Mouse (Mus musculus) stomach, postnatal 0 days (tissue): ENCODE measurements around the gene Meis1. TPM values are rescaled to one million over a fixed set of nuclear protein-coding genes. Genes with fewer than 3 reads are reported as not detected.

Experiments used
- ATAC-seq: fragments of 200-750 bp; cut with Nextera tagmentation; 2 replicates; pipeline ENCODE4 v1.8.0; 2017; ENCODE audit not compliant: low FRiP score, low TSS enrichment
- DNase-seq: peaks from one replicate; pipeline ENCODE4 v3.0.0-alpha.2; 2016; ENCODE audit warnings: low spot score
- H3K27ac ChIP-seq: fragments of 300-500 bp; sonication (generic); replicated peaks from 2 replicates; pipeline ENCODE4 v1.5.1; 2014; ENCODE audit warnings: mild to moderate bottlenecking, control low read depth
- H3K27me3 ChIP-seq: fragments of 300-500 bp; sonication (generic); 2 replicates; pipeline ENCODE4 v1.6.1; 2014; ENCODE audit warnings: low read length; ENCODE audit not compliant: control insufficient read depth, insufficient read depth
- H3K36me3 ChIP-seq: fragments of 300-500 bp; sonication (generic); 2 replicates; pipeline ENCODE4 v1.6.1; 2014; ENCODE audit warnings: low read length, mixed read lengths; ENCODE audit not compliant: control insufficient read depth, insufficient read depth
- H3K4me1 ChIP-seq: fragments of 300-500 bp; sonication (generic); replicated peaks from 2 replicates; pipeline ENCODE4 v1.6.1; 2014; ENCODE audit warnings: antibody characterized with exemption; ENCODE audit not compliant: control insufficient read depth, insufficient read depth
- H3K4me2 ChIP-seq: fragments of 300-500 bp; sonication (generic); replicated peaks from 2 replicates; pipeline ENCODE4 v1.6.1; 2014; ENCODE audit warnings: low read depth, mild to moderate bottlenecking, control low read depth, moderate library complexity
- H3K4me3 ChIP-seq: fragments of 300-500 bp; sonication (generic); 2 replicates; pipeline ENCODE4 v1.5.1; 2014; ENCODE audit warnings: low read depth, low read length, control low read depth
- H3K9ac ChIP-seq: fragments of 300-500 bp; sonication (generic); 2 replicates; pipeline ENCODE4 v1.6.1; 2014; ENCODE audit warnings: mild to moderate bottlenecking, low read length, control low read depth, mixed read lengths
- H3K9me3 ChIP-seq: fragments of 300-500 bp; sonication (generic); 2 replicates; pipeline ENCODE4 v1.6.1; 2016; ENCODE audit warnings: low read length; ENCODE audit not compliant: control insufficient read depth
- CTCF ChIP-seq: IDR thresholded peaks from 2 replicates; pipeline ENCODE4 v1.5.1; 2016; ENCODE audit warnings: antibody characterized with exemption, low read depth, mild to moderate bottlenecking, moderate library complexity
- EP300 ChIP-seq: optimal IDR thresholded peaks from 2 replicates; pipeline ENCODE3; 2016; ENCODE audit warnings: antibody characterized with exemption
- WGBS: fragments of 180-500 bp; shearing (Covaris S2); extraction: QIAGEN DNeasy Blood & Tissue Kit; methylation state at CpG from one replicate; pipeline ENCODE4 v1.1.7; 2014; 5-methylcytosine and 5-hydroxymethylcytosine counted together
- polyA plus RNA-seq: library from polyadenylated mRNA; unstranded; fragments of >200 nt; fragmentation: Nextera tagmentation; extraction: Ambion mirVana; gene quantifications from 2 replicates; pipeline ENCODE4 v1.2.1, GENCODE M21; 2015

Meis1 gene
- polyA plus RNA-seq, 1 experiment from 2014 or later, result 48.5 TPM

DNA sequence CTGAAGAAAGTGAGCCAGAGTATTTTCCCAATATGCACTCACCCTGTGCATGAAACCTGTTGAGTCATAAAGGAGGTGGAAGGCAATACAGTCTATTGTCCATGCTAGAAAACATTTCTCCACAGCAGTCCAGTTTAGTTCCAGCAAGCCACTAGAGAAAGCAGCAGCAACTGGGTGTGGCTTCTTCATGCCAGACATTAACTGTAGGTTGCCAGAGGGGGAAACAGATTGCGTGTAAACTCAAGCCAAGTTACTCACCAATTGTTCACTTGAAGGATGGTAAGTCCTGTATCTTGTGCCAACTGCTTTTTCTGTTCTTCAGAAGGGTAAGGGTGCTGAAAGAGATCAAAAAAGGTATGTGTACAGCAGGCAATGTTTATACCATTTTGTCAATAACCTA, 113.4 kb downstream of the Meis1 start:
- no peak overlapping the region for H3K4me3 ChIP-seq
- H3K9me3 ChIP-seq, result no peaks in the 10 kb centered on the region
- no peak for DNase-seq
- no peak overlapping the region for H3K27ac ChIP-seq
- TF ChIP-seq EP300 (no peak), CTCF (no peak)
- WGBS, result 41% methylated on average over 1 of the region's 1 CpGs
- no peak overlapping the region for H3K9ac ChIP-seq
- no peaks in the 10 kb centered on the region for H3K27me3 ChIP-seq
- no peaks in the 10 kb centered on the region for H3K36me3 ChIP-seq
- no peaks in the 10 kb centered on the region for H3K4me1 ChIP-seq
- H3K4me2 ChIP-seq, result no peak overlapping the region
- ATAC-seq, result no peak

DNA sequence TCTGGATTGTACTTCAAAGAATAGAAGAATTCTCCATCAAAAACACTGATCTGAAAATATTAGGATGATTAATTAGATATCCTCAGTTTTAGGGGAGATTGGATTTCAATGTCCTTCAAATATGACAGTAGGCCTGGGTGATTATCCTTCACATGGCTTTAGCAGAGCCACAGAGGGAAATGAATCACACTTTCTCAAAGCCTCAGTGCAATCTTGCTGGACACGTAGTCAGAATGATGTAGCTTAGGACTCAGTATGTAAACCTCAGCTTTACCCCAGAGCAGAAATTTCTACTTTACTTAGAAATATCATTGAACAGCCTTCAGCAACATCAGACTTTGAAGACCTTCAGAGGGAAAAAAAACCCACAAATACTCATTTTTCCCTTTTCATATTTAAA, 113.9 kb downstream of the Meis1 start:
- Histone ChIP-seq H3K9me3 (no peaks in the 10 kb centered on the region), H3K4me1 (no peaks in the 10 kb centered on the region; the same call in 1 of the 2 replicates), H3K4me3 (no peak overlapping the region), H3K27me3 (no peaks in the 10 kb centered on the region), H3K9ac (no peak overlapping the region), H3K27ac (no peak overlapping the region), H3K4me2 (no peak overlapping the region), H3K36me3 (no peaks in the 10 kb centered on the region)
- 62% methylated on average over 1 of the region's 1 CpGs for WGBS
- ATAC-seq (no peak), DNase-seq (no peak)
- TF ChIP-seq EP300 (no peak), CTCF (no peak)

DNA sequence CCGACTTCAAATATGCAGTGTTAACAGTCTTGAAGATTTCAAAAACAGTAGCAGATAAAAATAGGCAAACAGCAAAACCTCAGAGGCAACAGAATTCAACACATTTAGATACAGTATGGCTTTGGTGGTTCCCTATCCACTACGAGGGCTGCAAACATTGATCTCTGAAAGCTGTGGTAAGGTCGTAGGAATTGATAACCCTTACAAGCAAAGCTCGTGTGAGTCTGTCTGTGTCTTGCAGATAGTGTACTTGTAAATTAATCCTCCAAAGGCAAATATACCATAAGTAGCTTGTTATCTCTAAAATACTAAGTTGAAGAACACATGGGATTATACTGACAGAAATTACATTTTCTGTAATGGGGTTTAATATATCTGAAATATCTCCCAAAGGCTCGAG, 114.5 kb downstream of the Meis1 start:
- TF ChIP-seq EP300 (no peak), CTCF (no peak)
- Histone ChIP-seq H3K36me3 (no peaks in the 10 kb centered on the region), H3K9ac (no peak overlapping the region), H3K4me2 (no peak overlapping the region), H3K27ac (no peak overlapping the region), H3K9me3 (no peaks in the 10 kb centered on the region), H3K27me3 (no peaks in the 10 kb centered on the region), H3K4me3 (no peak overlapping the region), H3K4me1 (peaks cover 2% of the 10 kb centered on the region; the same call in 1 of the 2 replicates)
- DNase-seq, result no peak
- 51% methylated on average over 5 of the region's 5 CpGs for WGBS
- no peak for ATAC-seq

DNA sequence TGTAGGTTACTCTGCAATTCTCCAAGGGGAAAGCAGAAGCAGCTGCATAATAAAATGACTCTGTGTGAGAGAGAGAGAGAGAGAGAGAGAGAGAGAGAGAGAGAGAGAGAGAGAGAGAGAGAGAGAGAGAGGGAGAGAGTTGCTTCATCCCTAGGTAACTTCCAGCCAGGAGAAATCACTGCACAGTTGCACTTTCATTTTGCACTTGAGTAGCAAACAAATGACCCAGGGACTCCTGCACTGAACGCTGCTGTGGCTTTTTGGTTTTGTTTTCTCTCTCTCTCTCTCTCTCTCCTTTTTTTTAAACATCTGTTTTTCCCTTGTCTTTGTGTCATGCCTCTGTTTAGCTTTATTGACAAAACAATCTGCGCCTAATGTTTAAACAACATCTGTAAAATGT, 118.3 kb downstream of the Meis1 start:
- no peaks in the 10 kb centered on the region for H3K36me3 ChIP-seq
- 17% methylated on average over 2 of the region's 2 CpGs for WGBS

DNA sequence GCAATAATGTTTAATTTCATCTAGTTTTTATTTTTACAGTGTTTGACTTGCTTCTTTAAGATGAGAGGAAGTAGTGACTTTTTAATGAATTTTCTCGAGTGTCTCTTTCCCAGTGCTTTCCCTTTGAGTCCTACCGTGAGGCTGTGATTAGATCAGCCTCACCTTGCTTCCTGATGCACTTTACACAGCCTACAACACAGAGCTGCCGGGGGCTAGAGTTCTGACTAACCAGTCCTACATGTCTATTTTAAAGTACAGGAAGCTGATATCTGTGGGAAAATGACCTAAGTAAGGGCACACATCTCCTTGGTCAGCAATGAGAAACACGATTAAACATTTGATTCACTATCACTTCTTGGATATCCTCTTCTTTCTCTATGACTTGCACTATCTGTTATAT, 119.9 kb downstream of the Meis1 start:
- peak overlapping the region; percentile 73; the same call in 1 of the 2 replicates for H3K27ac ChIP-seq
- TF ChIP-seq CTCF, result no peak
- no peak for TF ChIP-seq EP300

More for the DNA sequence above, 118.3 kb downstream of the Meis1 start:
- H3K4me1 ChIP-seq, result peaks cover 5% of the 10 kb centered on the region
- TF ChIP-seq EP300, result no peak
- no peak for TF ChIP-seq CTCF
- ATAC-seq (no peak), DNase-seq (no peak)
- H3K4me2 ChIP-seq, result no peak overlapping the region; the same call in 1 of the 2 replicates
- no peaks in the 10 kb centered on the region for H3K27me3 ChIP-seq
- H3K9ac ChIP-seq, result no peak overlapping the region
- no peaks in the 10 kb centered on the region for H3K9me3 ChIP-seq
- H3K27ac ChIP-seq, result no peak overlapping the region; the same call in 1 of the 2 replicates
- H3K4me3 ChIP-seq, result no peak overlapping the region

DNA sequence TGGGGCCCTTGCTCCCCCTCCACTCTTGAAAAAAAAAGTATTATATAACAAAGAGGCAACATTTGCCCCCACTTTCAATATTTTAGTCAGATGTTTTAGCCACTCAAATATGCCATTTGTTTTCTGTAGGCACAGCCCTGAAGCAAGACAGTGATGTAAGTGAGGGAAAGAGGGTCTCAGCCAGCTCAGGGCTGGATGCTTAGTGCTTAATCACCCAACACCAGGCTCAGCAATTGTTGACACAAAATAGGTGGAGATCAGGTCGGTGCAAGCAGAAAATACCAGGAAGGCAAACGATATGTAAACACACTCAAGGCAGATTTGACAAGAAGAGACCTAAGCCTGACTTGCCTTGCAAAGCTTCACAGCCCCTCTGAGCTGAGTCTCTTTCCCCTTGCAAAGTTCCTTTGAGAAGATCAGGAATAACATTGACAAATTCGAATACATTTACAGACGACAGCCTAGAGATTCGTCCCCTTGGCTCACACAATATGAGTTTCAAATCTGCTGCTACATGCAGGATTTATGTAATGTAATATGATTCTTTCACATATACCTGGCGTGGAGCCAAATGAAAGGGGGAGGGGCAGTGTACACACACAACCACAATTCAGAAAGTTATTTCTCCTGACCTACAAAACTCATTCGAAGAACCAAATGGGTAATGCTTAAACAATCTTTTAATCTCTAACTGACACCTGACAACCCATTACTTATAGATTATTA, 120.7 kb downstream of the Meis1 start:
- DNase-seq (peak; percentile 82), ATAC-seq (peak; percentile 88)
- no peak for TF ChIP-seq CTCF
- TF ChIP-seq EP300, result peak; percentile 13
- Histone ChIP-seq H3K27ac (peak overlapping the region; percentile 73), H3K9me3 (no peaks in the 10 kb centered on the region), H3K4me2 (0 out of 2 replicates have a peak overlapping the region, but pooled peaks have one; percentile 18), H3K36me3 (no peaks in the 10 kb centered on the region), H3K4me3 (no peak overlapping the region), H3K9ac (no peak overlapping the region), H3K27me3 (no peaks in the 10 kb centered on the region), H3K4me1 (peaks cover 5% of the 10 kb centered on the region)
- WGBS, result 8% methylated on average over 7 of the region's 7 CpGs

More for the DNA sequence above, 119.9 kb downstream of the Meis1 start:
- ATAC-seq (peak; percentile 73; the same call in 1 of the 2 replicates), DNase-seq (peak; percentile 34)
- 9% methylated on average over 4 of the region's 4 CpGs for WGBS
- Histone ChIP-seq H3K4me1 (peaks cover 5% of the 10 kb centered on the region), H3K9ac (no peak overlapping the region), H3K4me2 (no peak overlapping the region), H3K9me3 (no peaks in the 10 kb centered on the region), H3K4me3 (no peak overlapping the region), H3K36me3 (no peaks in the 10 kb centered on the region), H3K27me3 (no peaks in the 10 kb centered on the region)
